ENCODE assay signal across 18 mouse cellular contexts in the genomic region with DNA sequence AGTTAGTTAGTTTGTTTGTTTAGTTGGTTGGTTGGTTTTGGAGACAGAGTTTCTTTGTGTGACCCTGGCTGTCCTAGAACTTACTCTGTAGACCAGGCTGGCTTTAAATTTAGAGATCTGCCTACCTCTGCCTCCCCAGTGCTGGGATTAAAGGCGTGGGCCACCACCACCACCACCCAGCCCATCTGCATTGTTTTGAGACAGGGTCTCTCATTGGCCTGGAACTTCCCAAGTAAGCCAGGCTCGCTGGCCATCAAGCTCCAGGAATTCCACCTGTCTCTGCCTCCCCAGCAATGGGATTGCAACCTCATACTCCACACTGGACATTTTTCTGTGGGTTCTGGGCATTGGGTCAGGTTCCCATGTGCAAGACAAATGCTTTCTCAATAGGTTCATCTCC. TPM values are rescaled to one million over a fixed set of nuclear protein-coding genes. Genes with fewer than 3 reads are reported as not detected.
"Had no signal": no experiment of that assay in that cellular context is flagged by ENCODE, and none has a peak within 500 bp of the region (broad histone marks: within the 10 kb centered on the region; RNA-seq: fewer than 3 reads in every experiment).

No protein-coding gene starts in this region.

- H3K4me3 ChIP-seq: neural tube, embryonic 12.5 days; neural tube, embryonic 13.5 days; neural tube, embryonic 15.5 days; stomach, embryonic 15.5 days had no signal

- H3K4me1 ChIP-seq: neural tube, embryonic 12.5 days; neural tube, embryonic 13.5 days; neural tube, embryonic 15.5 days; stomach, embryonic 15.5 days had no signal

- H3K27ac ChIP-seq: neural tube, embryonic 12.5 days; neural tube, embryonic 13.5 days; neural tube, embryonic 15.5 days; stomach, embryonic 15.5 days; stomach, postnatal 0 days had no signal

- H3K27me3 ChIP-seq: neural tube, embryonic 12.5 days; neural tube, embryonic 13.5 days; neural tube, embryonic 15.5 days; stomach, embryonic 15.5 days had no signal

- H3K9me3 ChIP-seq: neural tube, embryonic 12.5 days; neural tube, embryonic 13.5 days; neural tube, embryonic 15.5 days; stomach, embryonic 15.5 days had no signal

- DNase-seq: retina, postnatal 1 day; right cerebral cortex, adult 18-20 months; right cerebral cortex, postnatal 14 days; right cerebral cortex, postnatal 25 days; right cerebral cortex, postnatal 4 days; spleen, adult 18-20 months; thymus, adult 18-20 months; thymus, adult 2 months; thymus, postnatal 14 days; thymus, postnatal 25 days; thymus, postnatal 36 days; thymus, postnatal 4 days had no signal

- H3K36me3 ChIP-seq: neural tube, embryonic 12.5 days; neural tube, embryonic 13.5 days; neural tube, embryonic 15.5 days; stomach, embryonic 15.5 days had no signal

RNA-seq across cellular contexts. Expression of a gene that starts 18.2 kb away (rescaled TPM):
- total RNA-seq: neutrophil, adult 5-6 weeks had no signal
